Mouse (Mus musculus) cerebellum, adult 11 months (tissue): ENCODE measurements at regions not wholly inside any gene's neighbourhood (a gene's known extent, or its start where the extent isn't known, plus 50 kb on each side); places are given as distances from the start of the nearest gene placed in this dataset.

Experiments used
- DNase-seq: peaks from one replicate; pipeline ENCODE4 v3.0.0; 2022

DNA sequence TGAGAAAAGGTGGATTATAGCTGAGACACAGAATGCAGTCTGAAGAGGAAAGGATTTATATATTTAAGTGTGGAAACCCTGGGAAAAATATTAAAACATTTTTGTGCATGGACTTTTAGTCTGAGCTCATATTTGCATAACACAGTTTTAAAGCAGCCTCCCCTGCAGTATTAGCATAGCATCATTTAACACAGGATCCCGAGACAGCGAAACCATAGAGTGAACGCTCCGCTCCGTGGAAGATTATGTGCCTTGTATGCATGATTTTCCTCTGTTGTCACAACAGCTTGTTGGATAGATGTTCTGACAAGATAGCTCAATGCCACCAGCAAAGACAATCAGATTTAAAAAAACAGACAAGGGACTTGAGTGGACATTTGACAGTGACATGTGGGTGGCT lies 86.1 kb upstream of the Kif2a start:
- DNase-seq: no peak

DNA sequence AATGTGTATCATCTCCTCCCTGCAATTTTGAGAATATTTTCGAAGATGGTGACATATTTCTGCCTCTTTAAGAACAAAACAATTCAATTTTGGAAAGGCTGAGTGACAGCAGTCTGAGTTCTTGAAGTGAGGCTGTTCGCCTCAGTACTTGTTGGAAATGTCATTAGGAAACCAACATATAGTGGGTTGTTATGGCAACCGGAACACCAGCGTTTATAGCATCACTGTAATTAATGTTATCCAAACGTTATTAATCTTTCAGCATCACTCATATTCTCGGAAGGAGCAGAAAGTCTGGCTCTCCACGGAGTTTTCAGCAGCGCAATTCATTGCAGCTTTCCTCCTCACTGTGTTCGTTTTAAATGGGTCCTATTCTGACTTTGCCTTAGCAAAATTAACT lies 85.6 kb upstream of the Kif2a start:
- no peak for DNase-seq

DNA sequence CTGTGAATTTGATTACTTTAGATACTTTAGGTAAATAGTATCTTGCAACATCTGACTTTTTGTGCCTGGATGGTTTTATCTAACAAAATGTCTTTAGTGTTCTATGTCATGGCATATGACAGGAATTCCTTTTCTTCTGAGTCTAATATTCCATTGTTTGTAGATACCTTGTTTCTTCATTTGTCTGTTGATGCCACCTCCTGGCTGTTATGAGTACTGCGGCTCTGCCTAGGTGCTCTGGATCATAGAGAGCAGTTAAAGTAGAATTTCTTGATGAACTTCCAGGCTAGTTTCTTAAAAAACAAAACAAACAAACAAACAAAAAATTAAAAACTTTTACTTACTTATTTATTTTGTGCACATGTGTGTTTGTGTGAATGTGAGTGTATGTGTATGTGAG lies 83.6 kb upstream of the Kif2a start:
- peak; percentile 6 for DNase-seq

DNA sequence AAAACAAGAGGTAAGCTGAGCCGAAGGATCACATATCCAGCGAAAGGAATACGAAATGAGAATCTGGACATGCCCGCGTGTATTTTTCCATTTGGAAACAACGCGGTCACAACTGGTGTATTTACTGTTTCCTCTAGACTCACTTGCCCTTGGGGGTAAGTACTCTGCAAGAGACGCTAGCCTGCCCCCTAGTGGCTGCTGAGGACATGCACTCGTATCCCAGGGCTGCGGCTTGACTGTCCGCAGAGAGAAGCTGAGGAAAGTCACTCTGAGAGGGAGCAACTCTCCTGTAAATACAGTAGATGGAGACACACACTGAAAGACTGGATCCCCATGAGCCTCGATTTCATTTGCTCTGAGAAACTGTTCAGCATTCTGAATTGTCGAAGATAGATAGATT lies 79.7 kb upstream of the Kif2a start:
- DNase-seq: peak; percentile 31

DNA sequence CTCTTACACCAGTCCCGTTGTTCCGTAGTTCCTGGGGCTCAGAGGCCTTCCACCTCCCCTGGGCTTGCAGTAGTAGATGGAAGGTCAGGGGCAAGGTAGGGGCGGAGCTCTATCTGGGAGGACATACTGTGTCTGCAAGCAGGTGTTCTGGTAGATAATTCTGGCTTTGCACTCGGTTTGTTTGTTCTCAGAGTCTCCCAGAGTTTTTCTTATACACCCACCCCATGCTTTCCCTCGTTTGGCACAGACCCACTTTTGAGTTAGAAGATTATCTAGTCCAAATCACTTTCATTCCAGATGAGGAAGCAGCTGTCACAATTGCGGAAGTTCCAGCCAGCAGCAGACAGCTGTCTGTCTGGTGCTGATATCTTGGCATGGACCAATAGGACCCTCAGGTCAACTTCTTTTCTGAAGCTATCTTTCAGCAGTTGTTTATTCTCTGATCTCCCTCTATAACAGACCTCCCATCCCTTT lies 79.0 kb upstream of the Kif2a start:
- DNase-seq: no peak

DNA sequence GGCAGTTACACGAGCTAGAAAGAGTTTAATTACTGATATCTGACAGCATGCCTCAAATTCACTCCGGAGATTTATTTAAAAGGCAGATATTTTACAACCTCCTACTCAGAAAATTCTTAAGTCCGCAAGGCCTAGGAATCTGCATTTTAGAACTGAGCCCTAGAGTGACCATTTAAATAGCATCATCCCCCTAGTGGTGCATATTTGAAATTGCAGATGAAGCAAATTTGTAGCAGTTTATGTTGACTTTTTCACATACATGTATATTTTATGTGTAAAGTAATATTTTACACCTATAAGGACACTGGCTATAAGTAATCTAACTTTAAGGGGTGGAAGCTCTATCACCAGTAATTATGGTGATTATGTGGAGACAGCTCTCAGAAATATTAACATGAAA lies 78.2 kb upstream of the Kif2a start:
- DNase-seq: no peak

DNA sequence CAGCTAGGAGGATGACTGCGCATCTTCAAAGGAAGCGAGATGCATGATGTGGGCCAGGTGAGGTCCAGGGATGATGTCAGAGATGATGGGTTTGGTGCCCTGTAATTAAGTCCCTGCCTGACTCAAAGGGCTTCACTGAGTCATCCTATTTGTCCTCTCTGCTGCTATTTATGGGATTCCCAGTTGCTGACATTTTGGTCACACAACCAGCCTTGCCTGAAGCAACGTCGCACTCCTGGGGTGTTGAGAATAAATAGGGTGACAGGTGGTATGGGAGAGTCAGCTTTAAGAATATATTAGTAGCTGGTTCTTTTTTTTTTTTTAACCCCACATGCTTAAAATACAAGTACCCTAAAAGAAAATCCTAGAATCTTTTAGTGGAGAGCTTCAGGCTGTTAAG lies 75.1 kb upstream of the Kif2a start:
- no peak for DNase-seq

DNA sequence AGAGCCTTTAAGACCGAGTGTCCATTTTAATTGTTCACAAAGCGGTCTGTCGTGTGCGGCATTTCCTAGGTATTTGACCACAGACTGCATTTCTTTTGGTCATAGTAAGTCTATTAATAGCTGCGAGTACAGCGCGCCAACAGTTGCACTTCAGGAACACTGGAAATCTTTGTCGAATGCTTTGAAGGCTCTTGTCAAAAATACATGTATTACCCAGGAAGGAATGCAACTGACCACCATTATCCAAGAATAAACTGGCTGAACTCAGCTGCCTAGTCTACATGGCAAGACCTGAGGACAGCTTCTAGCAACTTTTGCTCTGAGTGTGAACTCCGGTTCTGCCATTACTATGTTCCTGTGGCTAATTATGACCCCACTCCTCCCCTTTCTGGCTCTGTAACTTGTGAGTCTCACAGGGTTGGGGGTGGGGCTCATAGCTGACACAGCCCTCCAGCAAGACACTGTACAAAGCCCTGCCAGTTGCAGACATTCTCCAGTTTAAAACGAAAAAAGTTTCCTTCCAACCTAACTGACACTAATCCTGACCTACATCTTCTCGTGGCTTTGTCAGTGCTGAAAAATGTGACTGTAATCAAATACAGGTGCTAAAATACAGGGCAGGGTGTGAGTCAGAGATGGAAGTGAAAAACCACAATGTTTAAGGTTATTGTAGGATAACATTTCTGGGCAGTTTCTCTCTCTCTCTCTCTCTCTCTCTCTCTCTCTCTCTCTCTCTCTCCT lies 73.2 kb upstream of the Kif2a start:
- DNase-seq: no peak

DNA sequence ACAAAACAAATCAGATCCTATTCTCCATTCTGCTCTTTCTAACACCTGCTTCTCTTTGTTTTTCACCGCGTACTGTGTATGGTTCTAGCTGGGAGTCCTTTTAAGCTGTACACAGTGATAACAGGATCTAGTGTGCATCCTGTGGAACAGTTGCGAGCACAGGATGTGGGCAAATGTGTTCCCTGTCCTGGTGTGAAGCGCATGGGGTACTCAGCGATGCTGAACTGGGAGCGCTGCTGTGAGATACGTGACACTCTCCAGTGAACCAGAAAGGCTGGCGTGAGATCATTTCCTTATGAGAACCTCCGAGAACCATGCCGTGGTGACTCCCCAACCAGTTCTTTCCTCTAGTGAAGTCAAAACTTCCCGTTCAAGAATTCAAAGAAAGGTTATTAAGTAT lies 72.6 kb upstream of the Kif2a start:
- DNase-seq: no peak

DNA sequence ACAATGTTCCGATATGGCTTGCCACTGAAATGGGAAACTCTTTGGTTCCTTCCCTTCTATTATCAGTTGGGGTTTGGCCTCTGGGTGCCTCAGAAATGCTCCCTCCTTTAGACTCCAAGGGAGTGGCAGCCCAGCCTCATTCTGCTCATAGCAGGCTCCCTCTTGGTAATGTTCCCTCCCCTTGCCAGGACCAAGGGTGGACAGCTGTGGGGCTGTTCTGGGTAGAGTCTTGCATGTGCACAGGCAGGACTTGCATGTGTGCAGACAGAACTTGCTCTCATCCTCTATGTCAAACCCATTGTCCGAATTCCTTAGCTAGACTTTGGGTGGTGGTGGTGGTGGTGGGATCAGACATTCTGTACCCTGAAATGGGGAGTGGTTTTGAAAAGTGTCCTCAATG lies 71.8 kb upstream of the Kif2a start:
- DNase-seq: no peak

DNA sequence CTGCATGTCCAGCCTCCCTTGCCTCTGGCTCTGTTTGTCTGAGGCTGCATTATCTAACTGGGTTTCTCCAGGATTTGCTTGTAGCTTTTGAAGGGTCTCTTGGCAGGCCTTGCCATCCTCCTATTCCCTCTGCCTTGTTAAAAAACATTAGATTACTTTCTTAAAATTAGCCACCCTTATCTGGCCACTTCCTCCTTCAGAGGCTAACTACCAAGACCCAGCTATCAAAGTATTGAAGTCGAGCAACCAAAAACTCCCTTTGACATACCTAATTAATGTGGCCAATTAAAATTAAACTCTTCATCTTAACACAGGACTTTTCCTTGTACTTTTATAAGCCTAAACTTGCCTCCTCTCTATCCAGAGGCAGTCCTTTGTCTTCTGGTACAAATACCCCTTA lies 66.3 kb upstream of the Kif2a start:
- DNase-seq: no peak

DNA sequence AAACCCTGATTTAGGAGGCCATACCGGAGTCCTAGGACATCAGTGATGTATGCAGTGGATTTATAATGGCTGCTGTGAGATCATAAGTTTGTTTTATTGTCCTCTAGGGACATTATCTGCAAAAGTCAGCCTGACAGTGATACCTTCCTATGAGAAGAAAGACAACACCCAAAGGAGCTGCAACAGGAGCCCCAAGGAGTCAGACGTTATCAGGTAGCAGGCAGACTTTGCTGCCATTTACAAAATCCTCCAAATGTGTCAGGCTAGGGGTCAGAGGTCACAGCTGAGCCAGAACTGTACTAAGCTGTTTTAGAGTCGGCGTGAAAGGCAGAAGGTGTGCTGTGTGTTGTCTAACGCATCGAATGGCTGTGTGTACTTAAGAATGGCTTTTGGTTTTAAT lies 65.4 kb upstream of the Kif2a start:
- no peak for DNase-seq

DNA sequence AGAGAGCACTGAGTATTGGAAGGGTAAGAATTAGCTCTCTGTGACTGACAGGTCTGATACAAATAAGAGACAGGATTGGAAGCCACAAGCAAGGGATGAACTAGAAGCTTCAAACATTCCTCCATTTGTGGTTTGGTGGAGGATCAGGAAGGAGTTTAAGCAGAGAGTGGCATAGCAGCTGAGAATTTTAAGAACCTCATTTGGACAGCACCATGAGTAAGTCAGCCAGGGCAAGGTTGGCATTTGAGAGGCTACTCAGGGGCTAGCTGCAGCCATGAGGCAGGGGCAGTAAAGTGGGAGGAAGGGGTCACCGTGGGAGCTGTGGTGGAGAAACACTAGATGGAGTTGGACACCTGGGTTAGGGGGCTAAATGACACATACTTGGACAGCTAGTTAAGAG lies 56.2 kb upstream of the Kif2a start:
- DNase-seq: no peak

DNA sequence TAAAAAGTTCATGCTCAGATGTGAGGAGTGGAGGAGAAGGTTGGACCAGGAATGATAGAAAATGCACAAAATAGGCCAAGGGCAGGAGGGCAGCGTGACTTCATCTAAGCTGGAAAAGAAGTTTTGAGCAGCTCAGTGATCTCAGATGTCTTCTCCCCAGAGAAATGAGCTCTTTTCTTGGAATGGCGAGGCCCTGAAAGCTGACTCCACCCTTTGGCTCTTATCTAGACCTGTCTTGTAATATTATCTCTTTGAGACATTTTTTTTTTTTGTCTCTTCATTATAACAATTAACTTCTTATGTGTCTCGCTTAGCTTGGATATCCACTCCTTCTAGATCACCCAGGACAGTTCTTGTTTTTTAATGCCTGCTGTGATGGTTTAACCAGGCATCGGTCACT lies 53.0 kb upstream of the Kif2a start:
- no peak for DNase-seq

DNA sequence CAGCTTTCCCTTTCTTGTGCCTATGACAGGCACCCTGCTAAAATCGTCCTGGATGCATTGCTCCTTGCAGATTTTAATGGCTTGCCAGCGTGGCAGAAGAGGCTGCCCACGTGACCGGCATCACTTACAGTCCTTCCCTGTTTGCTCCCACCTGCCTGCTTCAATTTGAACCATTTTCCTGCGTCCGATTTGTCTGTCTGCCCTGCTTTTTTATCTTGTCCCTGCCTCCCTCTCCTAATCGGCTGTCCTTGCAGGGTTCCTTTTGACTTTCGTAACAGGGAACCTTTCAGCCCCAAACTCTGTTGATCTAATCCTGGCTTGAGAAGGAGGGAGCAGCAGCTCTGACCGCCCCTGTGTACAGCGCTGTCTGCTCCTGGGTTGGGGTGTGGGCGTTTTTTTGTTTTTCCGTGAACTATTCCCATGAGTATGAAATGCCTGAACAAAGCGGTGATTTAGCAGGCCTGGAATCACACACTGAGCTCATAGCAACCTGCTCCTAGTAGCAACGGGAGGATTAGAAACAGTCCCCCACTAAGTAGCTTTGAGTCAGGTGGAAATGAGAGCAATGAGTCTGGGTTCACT lies 51.2 kb upstream of the Kif2a start:
- DNase-seq: peak; percentile 6

DNA sequence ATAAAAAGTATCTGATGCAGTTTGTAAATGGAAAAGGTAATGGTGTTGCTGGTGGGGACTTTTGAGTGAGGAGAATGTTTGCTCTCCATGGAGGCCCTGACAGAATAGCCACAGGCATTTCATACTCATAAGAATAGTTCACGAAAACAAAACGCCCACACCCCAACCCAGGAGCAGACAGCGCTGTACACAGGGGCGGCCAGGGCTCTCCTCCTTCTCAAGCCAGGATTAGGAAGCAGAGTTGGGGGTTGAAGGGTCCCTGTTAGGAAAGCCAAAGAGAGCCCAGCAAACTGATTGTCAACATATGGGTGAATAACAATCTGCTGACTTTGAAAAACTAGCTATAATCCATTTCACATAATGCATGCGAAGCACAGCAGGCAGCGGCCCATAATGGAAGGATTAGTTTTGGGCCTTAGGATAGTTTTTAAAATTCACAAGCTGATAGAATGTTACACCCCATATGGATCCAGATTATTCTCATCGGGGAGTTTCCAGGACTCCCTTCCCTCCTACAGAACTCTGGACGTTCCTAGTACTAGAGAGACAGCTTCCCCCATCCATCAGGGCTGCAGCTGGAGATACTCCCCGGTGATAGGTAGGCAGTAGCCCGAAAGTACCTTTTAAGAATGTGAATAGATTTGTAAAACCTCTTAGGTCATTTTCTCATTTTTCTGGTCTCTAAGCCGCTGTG lies 50.6 kb upstream of the Kif2a start:
- no peak for DNase-seq
